Mouse (Mus musculus) heart, adult 8-10 months (tissue): Measurements from ENCODE around the gene Tmem210. TPM values are rescaled to one million over a fixed set of nuclear protein-coding genes. Genes with fewer than 3 reads are reported as not detected.

Experiments
- DNase-seq: peaks from one replicate; pipeline ENCODE4 v3.0.0; 2022; ENCODE audit warnings: low spot score
- total RNA-seq, 4 experiments: library from RNA; stranded (reverse); gene quantifications; 2 replicates each; pipeline ENCODE4 v1.2.4; 2022

Tmem210 gene
- total RNA-seq, 4 experiments from 2014 or later = not detected

GRCm38 (mm10) chr2:25264851-25265250 lies 23.1 kb upstream of the Tmem210 start:
- DNase-seq = no peak

DNA sequence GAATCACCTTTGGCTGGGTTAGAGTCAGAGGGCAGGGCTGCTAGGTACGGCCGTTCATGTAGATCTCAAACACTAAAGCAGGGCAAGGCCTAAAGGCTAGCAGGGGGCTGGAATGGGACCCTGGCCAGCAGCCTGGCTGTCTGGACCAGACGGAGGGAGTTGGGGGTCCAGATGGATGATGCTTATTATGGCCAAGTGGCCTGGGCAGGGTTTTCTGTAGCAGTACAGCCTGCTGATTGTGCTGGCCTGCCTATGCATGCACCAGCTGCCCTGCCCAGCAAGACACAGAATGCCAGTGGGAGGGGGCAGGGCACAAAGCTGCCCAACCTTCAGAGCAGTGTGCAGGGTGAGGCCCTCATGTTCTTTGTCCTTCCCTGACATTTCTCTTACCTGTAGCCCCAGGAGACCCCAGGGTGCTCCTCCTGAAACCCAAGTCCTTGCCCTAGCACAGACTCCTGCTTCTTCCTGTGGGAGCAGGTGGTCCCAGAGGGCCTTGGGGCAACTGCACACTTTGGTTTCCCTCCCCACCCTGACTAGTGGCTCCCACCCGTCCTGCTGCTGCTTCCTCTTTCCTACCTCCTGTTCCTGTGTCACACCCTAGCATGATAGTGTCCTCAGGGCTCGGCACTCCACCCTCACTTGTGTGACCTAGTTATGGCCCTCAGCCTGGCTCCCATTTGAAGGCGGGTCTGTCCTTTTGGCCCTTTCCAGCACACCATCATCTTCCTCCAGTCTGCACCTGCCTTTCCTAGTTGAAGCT lies 21.9 kb upstream of the Tmem210 start:
- DNase-seq = no peak

GRCm38 (mm10) chr2:25266720-25267119 lies 21.2 kb upstream of the Tmem210 start:
- no peak for DNase-seq

DNA sequence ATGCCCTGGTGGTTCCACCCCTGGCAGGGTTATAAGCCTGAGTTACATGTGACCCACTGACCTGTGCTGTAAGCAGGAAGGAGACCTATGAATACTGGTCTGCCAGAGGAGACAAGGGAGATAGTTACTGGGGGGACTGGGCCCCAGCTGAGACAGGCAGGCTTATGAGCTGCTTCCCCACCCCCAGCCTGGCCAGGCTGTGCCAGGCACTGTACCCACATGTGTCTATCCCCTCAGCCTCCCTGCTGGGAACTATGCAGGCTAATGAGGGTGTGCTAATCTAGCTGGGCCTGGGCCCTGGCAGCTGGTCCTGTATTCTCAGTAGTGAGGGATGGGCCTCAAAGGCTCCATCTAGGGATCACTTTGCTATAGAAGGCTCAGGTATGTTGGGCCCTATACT lies 20.7 kb upstream of the Tmem210 start:
- DNase-seq = no peak

DNA sequence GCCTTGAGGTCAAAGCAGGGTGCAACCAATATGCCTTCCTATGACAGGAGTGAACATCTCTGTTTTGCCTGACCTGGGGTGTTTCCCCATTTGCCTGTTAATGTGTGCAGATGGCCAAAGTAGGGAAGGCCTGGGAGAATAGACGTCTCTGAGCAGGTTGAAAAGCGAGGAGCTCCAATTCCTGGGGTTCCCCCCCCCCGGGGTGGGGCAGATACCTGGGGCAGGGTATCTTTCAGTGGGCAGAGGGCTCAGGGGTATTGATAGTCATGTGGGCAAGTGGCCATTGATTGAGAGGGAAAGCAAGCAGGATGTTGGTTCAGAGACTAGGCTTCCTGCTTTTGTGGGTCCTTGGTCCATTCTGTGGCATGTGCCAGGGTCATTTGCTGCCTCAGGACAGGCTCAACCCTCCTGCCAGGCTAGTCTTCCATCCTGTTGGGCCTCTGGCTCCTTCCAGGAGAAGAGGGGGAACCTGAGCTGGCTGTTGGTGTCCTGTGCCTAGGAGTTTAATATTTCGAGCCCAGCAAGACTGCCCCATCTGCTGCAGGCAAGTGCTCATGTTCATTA lies 20.1 kb upstream of the Tmem210 start:
- DNase-seq = no peak

DNA sequence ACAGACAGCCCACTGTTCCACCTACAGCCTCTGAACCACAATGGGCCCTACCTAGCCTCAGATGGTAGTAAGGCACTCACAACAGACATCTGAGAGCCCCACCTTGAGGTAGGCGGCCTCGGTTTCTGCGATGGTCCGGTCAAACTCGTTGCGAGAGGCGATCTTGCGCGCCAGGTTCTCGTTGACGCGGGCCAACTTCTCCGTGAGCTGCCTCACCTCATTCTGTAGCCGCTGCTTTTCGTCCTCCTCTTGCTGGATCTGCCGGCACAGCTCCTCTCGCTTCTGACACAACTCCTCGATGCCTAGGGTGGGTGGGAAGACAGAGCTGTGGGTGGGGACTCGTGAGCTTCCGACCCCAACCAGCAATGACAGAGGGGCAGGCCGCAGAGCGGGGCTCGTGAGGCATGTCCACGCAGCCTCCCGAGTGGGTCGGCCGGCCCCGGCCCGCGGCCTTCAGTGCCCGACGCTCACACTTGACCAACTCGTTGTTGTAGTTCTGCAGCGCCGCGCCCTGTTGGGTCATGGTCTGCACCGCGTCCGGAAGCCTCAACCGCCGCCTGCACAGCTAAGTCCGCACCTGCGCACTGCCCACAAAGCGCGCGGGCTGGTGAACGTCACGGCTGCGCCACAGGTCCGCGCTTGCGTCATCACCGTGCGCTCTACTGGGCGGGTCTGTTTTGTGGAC lies 16.0 kb upstream of the Tmem210 start, which contains the start of the genes Ssna1 and Anapc2:
Ssna1 (minus strand) TSS at position 612 of the 685 bp plus-strand sequence.
Anapc2 (plus strand) TSS at position 652 of the 685 bp plus-strand sequence.
- DNase-seq = peak; percentile 96

DNA sequence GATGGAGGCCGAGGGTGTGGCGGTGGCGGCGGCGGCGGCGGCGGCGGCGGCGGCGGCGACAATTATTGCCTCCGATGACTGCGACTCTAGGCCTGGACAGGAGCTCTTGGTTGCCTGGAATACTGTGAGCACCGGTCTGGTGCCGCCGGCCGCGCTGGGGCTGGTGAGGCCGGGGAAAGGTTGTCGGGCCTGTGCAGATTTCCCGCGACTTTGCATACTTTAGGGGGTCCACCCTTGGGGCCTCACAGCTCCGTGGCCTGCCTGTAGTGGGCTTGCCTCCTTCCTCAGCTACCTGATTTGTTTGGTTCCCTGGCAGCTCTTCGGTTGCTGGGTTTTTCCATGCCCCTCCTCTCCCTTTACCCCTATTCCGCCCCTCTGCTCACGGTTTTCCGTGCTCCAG lies 15.4 kb upstream of the Tmem210 start:
- DNase-seq = no peak

- no peak for DNase-seq
Observed at GRCm38 (mm10) chr2:25273010-25273409, 14.9 kb upstream of the Tmem210 start.

DNA sequence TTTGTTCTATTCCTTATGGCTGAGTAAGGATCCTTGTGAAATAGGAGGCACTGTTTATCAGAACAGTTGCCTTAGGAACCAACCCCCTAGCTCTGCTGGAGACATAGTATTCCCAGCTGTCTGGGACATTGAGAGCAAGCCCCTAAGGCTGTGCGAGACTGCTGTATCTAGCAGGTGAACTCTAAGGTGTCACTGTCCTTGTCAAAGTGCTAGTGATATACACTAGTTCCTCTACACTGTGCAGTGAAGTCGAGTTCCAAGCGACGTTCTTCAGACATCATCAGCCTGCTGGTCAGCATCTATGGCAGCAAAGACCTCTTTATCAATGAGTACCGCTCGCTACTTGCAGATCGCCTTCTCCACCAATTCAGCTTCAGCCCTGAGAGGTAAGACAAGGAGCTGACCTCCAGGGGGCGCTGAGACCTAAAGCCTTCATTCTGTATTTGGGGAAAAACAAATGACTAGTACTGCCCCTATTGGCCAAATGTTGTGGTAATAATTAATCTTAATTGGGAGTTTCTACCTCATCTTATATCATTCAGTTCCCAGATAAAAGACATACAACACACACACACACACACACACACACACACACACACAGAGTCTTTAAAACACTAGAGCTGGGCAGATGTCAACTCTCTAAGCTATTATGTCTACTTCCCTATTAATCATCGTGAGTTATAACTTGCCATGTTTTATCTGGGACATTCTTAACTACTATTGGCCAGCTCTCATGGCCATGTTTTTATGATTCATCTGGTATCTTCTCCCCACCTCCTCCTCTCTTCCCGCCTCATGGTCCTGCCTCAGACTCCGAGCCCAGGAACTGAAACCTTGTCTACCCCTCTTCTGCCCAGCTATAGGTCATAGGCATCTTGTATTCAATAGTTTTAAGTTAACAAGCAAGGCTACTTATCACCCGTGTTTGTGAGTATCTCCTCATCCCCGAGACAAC lies 8.7 kb upstream of the Tmem210 start:
- DNase-seq = peak; percentile 79

- DNase-seq = no peak
Observed at GRCm38 (mm10) chr2:25285551-25285950, 2.4 kb upstream of the Tmem210 start.

DNA sequence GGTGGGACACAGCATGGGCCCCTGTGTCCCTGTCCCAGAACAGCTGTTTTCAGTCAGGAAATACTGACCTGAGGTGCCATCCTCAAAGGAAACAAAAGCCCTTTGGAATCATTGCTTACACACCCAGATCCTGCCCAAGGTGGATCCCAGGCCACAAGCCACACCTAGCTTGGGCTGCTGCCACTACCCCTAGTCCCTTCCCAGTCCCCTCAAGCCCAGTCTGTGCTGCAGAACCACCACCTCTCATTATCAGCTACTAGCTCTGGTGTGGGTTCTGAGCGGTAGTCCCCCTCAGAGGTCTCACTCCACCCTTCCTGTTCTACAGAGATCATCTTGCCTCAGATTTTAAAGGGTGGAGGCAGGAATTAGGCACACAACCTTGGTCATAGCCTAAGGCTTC lies 1.6 kb upstream of the Tmem210 start:
- no peak for DNase-seq

- no peak for DNase-seq
Observed at GRCm38 (mm10) chr2:25286837-25287636, 908 bp upstream of the Tmem210 start.

DNA sequence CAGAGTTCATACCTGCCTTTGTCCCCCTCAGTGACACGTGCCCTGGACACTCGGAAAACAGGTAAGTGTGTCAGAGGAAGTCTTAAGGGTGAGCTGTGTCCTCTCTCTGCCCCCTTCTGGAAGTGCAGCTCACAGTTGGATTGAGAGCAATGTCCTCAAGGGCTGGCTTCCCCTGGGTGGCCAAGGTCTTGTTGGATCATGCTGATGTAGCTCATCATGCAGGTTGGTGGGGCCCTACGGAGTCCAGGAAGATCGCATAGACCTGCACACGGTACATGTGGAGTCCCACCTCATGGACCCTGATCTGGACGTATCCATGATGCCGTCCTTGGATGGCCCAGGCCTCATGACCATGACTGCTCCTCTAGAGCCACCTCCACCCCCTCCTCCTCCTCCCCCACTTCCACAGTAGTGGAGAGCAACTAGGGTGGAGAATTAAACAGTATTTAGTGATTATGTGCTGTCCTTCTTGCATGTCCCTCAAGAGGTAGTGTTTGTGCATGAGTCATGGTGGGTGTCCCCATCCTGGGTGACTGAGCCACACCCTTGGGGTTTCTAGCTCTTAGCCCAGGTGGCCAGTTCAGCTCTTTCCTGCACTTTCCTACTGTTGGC lies 895 bp downstream of the Tmem210 start:
- DNase-seq = no peak

DNA sequence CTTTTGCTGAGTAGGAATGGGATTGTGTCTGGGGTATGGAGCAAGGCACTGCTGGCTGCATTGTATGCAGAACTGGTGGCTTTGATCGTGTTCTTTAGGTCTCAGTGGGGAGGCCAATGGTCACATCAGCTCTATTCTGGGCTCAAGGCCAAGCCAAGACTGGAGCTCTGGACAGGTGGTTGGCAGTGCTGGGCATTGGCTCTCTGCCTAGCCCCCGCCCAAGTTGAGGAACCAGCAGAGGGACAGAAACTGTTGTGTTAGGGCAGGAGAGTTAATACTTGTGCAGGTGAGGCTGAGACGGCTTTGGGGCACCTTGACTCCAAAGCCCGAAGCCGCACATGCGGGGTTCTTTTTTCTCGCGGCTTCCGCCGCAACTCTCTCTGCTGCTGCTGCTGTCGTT lies 1.7 kb downstream of the Tmem210 start, which contains the start of gene Lrrc26:
Lrrc26 (plus strand) TSS at position 265 of the 400 bp plus-strand sequence.
- no peak for DNase-seq

DNA sequence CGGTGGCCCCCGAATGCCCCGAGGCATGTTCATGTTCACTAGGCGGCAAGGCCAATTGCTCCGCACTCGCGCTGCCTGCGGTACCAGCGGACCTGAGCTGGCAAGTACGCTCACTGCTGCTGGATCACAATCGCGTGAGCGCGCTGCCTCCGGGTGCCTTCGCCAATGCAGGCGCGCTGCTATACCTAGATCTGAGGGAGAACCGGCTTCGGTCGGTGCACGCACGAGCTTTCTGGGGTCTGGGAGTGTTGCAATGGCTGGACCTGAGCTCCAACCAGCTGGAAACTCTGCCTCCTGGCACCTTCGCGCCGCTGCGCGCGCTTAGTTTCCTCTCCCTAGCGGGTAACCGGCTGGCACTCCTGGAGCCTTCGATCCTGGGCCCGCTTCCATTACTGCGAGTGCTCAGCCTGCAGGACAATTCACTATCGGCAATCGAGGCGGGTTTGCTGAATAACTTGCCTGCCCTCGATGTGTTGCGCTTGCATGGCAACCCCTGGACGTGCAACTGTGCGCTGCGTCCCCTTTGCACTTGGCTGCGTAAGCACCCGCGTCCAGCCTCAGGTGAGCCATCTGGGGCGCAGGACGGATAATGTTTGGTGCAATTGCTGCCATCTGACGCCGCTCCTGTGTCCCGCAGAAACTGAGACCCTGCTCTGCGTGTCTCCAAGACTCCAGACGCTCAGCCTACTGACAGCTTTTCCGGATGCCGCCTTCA lies 2.3 kb downstream of the Tmem210 start:
- no peak for DNase-seq

- no peak for DNase-seq
Observed at GRCm38 (mm10) chr2:25290816-25291130, 2.8 kb downstream of the Tmem210 start.

DNA sequence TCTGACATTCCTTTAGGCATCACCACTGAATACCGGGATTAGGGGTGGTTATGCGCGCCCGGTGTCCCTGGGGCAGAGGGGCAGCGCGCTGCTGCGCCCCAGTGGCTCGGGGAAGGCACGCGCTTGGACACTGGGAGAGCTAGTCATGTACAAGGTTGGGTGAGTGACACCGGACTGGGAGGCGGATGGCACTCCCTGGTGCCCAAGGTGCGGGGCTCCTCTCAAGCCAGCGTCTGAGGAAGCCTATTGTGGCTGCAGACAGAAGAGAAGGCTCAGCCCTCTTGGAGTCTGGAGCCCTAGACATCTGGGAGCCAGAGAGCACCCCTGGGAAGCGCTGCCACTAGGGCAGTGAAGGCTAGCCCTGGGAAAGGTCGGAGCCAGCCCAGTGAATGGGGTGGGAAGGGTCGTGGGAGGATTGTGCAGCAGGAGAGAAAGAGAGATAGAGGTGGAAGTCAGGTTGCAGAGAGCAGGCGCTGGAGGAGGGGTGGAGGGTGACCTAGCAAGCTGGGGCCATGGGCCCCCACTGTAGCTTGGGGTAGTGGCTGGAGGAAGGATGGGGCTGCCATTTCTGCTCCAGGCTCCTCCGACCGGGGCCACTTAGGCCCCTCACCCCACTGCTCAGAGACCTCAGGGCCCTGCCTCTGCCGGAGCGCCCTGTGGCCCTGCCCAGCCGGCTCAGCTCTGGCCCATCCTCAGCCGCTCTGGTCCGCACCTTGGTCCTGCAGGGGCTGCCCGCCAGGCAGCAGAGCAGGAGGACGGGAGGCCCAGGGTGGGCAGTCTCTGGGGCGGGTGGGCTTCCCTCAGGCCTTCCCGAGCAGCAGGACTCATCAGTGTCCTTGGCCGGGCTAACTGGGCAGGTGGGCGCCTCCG lies 3.5 kb downstream of the Tmem210 start:
- DNase-seq = no peak

- DNase-seq = no peak
Observed at GRCm38 (mm10) chr2:25292054-25292544, 4.2 kb downstream of the Tmem210 start.

DNA sequence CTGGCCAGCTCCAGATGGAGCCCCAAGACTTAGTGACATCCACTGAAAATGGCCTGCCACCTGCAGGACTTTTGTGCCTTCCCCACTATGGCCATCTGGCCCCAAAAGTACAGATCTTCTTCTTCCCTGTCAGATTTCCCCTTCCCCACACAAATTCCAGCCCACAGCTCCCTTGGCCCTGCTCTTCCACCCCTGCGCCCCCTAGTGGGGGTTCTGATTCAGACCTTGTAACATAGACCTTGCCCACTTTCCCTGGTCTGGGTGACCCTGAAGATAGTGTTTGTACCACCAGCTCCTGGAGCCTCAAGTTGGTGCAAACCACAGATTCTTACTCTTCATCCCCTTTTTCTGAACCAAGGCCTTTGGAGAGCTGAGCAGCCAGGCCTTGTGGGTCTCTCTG lies 4.9 kb downstream of the Tmem210 start:
- DNase-seq = peak; percentile 74
